Mouse (Mus musculus) midbrain, embryonic 13.5 days (tissue): ENCODE measurements around the gene Tbc1d22a. TPM values are rescaled to one million over a fixed set of nuclear protein-coding genes. Genes with fewer than 3 reads are reported as not detected.

Experiments
- ATAC-seq: fragments of 200-750 bp; cut with Nextera tagmentation; 2 replicates; pipeline ENCODE4 v1.8.0; 2017; ENCODE audit warnings: mild to moderate bottlenecking, moderate TSS enrichment, moderate library complexity
- H3K27ac ChIP-seq: fragments of 300-500 bp; sonication (generic); 2 replicates; pipeline ENCODE4 v1.5.1; 2015; ENCODE audit warnings: inconsistent platforms, mild to moderate bottlenecking, moderate library complexity
- H3K27me3 ChIP-seq: fragments of 300-500 bp; sonication (generic); 2 replicates; pipeline ENCODE4 v1.6.1; 2015; ENCODE audit warnings: mild to moderate bottlenecking, inconsistent platforms
- H3K36me3 ChIP-seq: fragments of 300-500 bp; sonication (generic); 2 replicates; pipeline ENCODE4 v1.6.1; 2015; ENCODE audit warnings: mild to moderate bottlenecking, inconsistent platforms
- H3K4me1 ChIP-seq: fragments of 300-500 bp; sonication (generic); replicated peaks from 2 replicates; pipeline ENCODE4 v1.6.1; 2015; ENCODE audit warnings: inconsistent platforms
- H3K4me2 ChIP-seq: fragments of 300-500 bp; sonication (generic); replicated peaks from 2 replicates; pipeline ENCODE4 v1.6.1; 2015; ENCODE audit warnings: moderate library complexity, mild to moderate bottlenecking, inconsistent platforms
- H3K4me3 ChIP-seq: fragments of 300-500 bp; sonication (generic); replicated peaks from 2 replicates; pipeline ENCODE4 v1.5.1; 2015; ENCODE audit warnings: mild to moderate bottlenecking, inconsistent platforms
- H3K9ac ChIP-seq: fragments of 300-500 bp; sonication (generic); replicated peaks from 2 replicates; pipeline ENCODE4 v1.6.1; 2015; ENCODE audit warnings: mild to moderate bottlenecking, inconsistent platforms
- H3K9me3 ChIP-seq: fragments of 300-500 bp; sonication (generic); 2 replicates; pipeline ENCODE4 v1.6.1; 2016; ENCODE audit warnings: mild to moderate bottlenecking, inconsistent platforms
- WGBS: fragments of 180-500 bp; shearing (Covaris S2); methylation state at CpG from one replicate; pipeline ENCODE4 v1.1.7; 2015; 5-methylcytosine and 5-hydroxymethylcytosine counted together
- polyA plus RNA-seq: library from polyadenylated mRNA; unstranded; fragments of >200 nt; fragmentation: Nextera tagmentation; extraction: Ambion mirVana; gene quantifications from 2 replicates; pipeline ENCODE4 v1.2.1, GENCODE M21; 2015

Gene Tbc1d22a
- polyA plus RNA-seq, 1 experiment from 2014 or later = 13.4 TPM

GRCm38 (mm10) chr15:86471136-86471535 lies 256.9 kb downstream of the Tbc1d22a start:
- no peak overlapping the region for H3K27ac ChIP-seq
- H3K9me3 ChIP-seq = peaks cover 12% of the 10 kb centered on the region
- no peak for ATAC-seq
- peaks cover 18% of the 10 kb centered on the region for H3K4me1 ChIP-seq
- WGBS = 67% methylated on average over 7 of the region's 7 CpGs
- no peaks in the 10 kb centered on the region for H3K27me3 ChIP-seq
- H3K4me2 ChIP-seq = no peak overlapping the region
- no peak overlapping the region for H3K9ac ChIP-seq
- no peaks in the 10 kb centered on the region for H3K36me3 ChIP-seq
- H3K4me3 ChIP-seq = no peak overlapping the region

- H3K36me3 ChIP-seq = no peaks in the 10 kb centered on the region
- H3K4me3 ChIP-seq = no peak overlapping the region
- peaks cover 41% of the 10 kb centered on the region for H3K4me1 ChIP-seq
- peaks cover 12% of the 10 kb centered on the region for H3K9me3 ChIP-seq
- ATAC-seq = no peak
- no peak overlapping the region for H3K27ac ChIP-seq
- 80% methylated on average over 11 of the region's 11 CpGs for WGBS
- no peak overlapping the region for H3K9ac ChIP-seq
- no peak overlapping the region for H3K4me2 ChIP-seq
- H3K27me3 ChIP-seq = no peaks in the 10 kb centered on the region
Measured at GRCm38 (mm10) chr15:86473473-86473872, 259.2 kb downstream of the Tbc1d22a start.

- H3K4me2 ChIP-seq = no peak overlapping the region
- H3K4me1 ChIP-seq = peaks cover 55% of the 10 kb centered on the region
- H3K9ac ChIP-seq = no peak overlapping the region
- no peaks in the 10 kb centered on the region for H3K36me3 ChIP-seq
- H3K4me3 ChIP-seq = no peak overlapping the region
- 0 out of 2 replicates have a peak, but pooled peaks cover 2% of the 10 kb centered on the region for H3K9me3 ChIP-seq
- no peak for ATAC-seq
- H3K27me3 ChIP-seq = no peaks in the 10 kb centered on the region
- no peak overlapping the region for H3K27ac ChIP-seq
- WGBS = 50% methylated on average over 5 of the region's 5 CpGs
Measured at GRCm38 (mm10) chr15:86474951-86475350, 260.7 kb downstream of the Tbc1d22a start.

- Histone ChIP-seq H3K9me3 (no peaks in the 10 kb centered on the region), H3K4me1 (peaks cover 55% of the 10 kb centered on the region), H3K4me3 (no peak overlapping the region), H3K36me3 (no peaks in the 10 kb centered on the region), H3K27ac (no peak overlapping the region), H3K9ac (no peak overlapping the region), H3K27me3 (no peaks in the 10 kb centered on the region), H3K4me2 (no peak overlapping the region)
- ATAC-seq = no peak
- WGBS = 65% methylated on average over 6 of the region's 6 CpGs
Measured at GRCm38 (mm10) chr15:86476483-86476882, 262.2 kb downstream of the Tbc1d22a start.

- Histone ChIP-seq H3K4me1 (peaks cover 54% of the 10 kb centered on the region), H3K27ac (no peak overlapping the region)
- ATAC-seq = no peak
Measured at GRCm38 (mm10) chr15:86477032-86477431, 262.8 kb downstream of the Tbc1d22a start.

GRCm38 (mm10) chr15:86477471-86477992 lies 263.3 kb downstream of the Tbc1d22a start:
- ATAC-seq = no peak
- H3K4me3 ChIP-seq = no peak overlapping the region
- no peaks in the 10 kb centered on the region for H3K36me3 ChIP-seq
- no peak overlapping the region for H3K9ac ChIP-seq
- no peak overlapping the region for H3K4me2 ChIP-seq
- H3K4me1 ChIP-seq = peaks cover 49% of the 10 kb centered on the region
- no peaks in the 10 kb centered on the region for H3K9me3 ChIP-seq
- H3K27ac ChIP-seq = 0 out of 2 replicates have a peak overlapping the region, but pooled peaks have one; percentile 27
- no peaks in the 10 kb centered on the region for H3K27me3 ChIP-seq

More at GRCm38 (mm10) chr15:86477032-86477431, 262.8 kb downstream of the Tbc1d22a start:
- no peaks in the 10 kb centered on the region for H3K36me3 ChIP-seq
- H3K4me2 ChIP-seq = no peak overlapping the region
- H3K27me3 ChIP-seq = no peaks in the 10 kb centered on the region
- no peak overlapping the region for H3K4me3 ChIP-seq
- WGBS = 61% methylated on average over 6 of the region's 6 CpGs
- H3K9me3 ChIP-seq = no peaks in the 10 kb centered on the region
- no peak overlapping the region for H3K9ac ChIP-seq

- no peaks in the 10 kb centered on the region for H3K27me3 ChIP-seq
- no peaks in the 10 kb centered on the region for H3K36me3 ChIP-seq
- peak; percentile 61 for ATAC-seq
- no peaks in the 10 kb centered on the region for H3K9me3 ChIP-seq
- H3K4me2 ChIP-seq = no peak overlapping the region
- 50% methylated on average over 13 of the region's 13 CpGs for WGBS
- peaks cover 48% of the 10 kb centered on the region for H3K4me1 ChIP-seq
- H3K4me3 ChIP-seq = no peak overlapping the region
- no peak overlapping the region for H3K9ac ChIP-seq
- peak overlapping the region; percentile 27 for H3K27ac ChIP-seq
Measured at GRCm38 (mm10) chr15:86478685-86479502, 264.6 kb downstream of the Tbc1d22a start.

GRCm38 (mm10) chr15:86482362-86482761 lies 268.1 kb downstream of the Tbc1d22a start:
- Histone ChIP-seq H3K9me3 (no peaks in the 10 kb centered on the region), H3K4me3 (no peak overlapping the region), H3K36me3 (no peaks in the 10 kb centered on the region), H3K4me2 (no peak overlapping the region), H3K9ac (no peak overlapping the region), H3K4me1 (peaks cover 41% of the 10 kb centered on the region), H3K27me3 (no peaks in the 10 kb centered on the region), H3K27ac (no peak overlapping the region)
- no peak for ATAC-seq
- WGBS = 77% methylated on average over 5 of the region's 5 CpGs

- Histone ChIP-seq H3K9me3 (no peaks in the 10 kb centered on the region), H3K27ac (no peak overlapping the region), H3K4me2 (no peak overlapping the region), H3K27me3 (no peaks in the 10 kb centered on the region), H3K4me1 (peaks cover 28% of the 10 kb centered on the region), H3K4me3 (no peak overlapping the region), H3K36me3 (no peaks in the 10 kb centered on the region), H3K9ac (no peak overlapping the region)
- ATAC-seq = no peak
- WGBS = 89% methylated on average over 6 of the region's 6 CpGs
Measured at GRCm38 (mm10) chr15:86485815-86486214, 271.6 kb downstream of the Tbc1d22a start.

- no peak overlapping the region for H3K4me3 ChIP-seq
- H3K9me3 ChIP-seq = no peaks in the 10 kb centered on the region
- H3K4me2 ChIP-seq = no peak overlapping the region
- H3K4me1 ChIP-seq = peaks cover 28% of the 10 kb centered on the region
- no peaks in the 10 kb centered on the region for H3K27me3 ChIP-seq
- no peak for ATAC-seq
- WGBS = 51% methylated on average over 5 of the region's 5 CpGs
- H3K27ac ChIP-seq = no peak overlapping the region
- no peaks in the 10 kb centered on the region for H3K36me3 ChIP-seq
- no peak overlapping the region for H3K9ac ChIP-seq
Measured at GRCm38 (mm10) chr15:86487359-86487758, 273.1 kb downstream of the Tbc1d22a start.

- no peaks in the 10 kb centered on the region for H3K36me3 ChIP-seq
- peaks cover 20% of the 10 kb centered on the region for H3K4me1 ChIP-seq
- H3K27ac ChIP-seq = no peak overlapping the region
- no peaks in the 10 kb centered on the region for H3K9me3 ChIP-seq
- no peaks in the 10 kb centered on the region for H3K27me3 ChIP-seq
- H3K9ac ChIP-seq = no peak overlapping the region
- no peak overlapping the region for H3K4me2 ChIP-seq
- WGBS = 89% methylated on average over 12 of the region's 12 CpGs
- no peak for ATAC-seq
- no peak overlapping the region for H3K4me3 ChIP-seq
Measured at GRCm38 (mm10) chr15:86491434-86492099, 277.3 kb downstream of the Tbc1d22a start.

- Histone ChIP-seq H3K36me3 (no peaks in the 10 kb centered on the region), H3K4me2 (no peak overlapping the region), H3K9ac (no peak overlapping the region), H3K9me3 (no peaks in the 10 kb centered on the region), H3K27ac (no peak overlapping the region), H3K4me3 (no peak overlapping the region), H3K4me1 (peaks cover 9% of the 10 kb centered on the region), H3K27me3 (no peaks in the 10 kb centered on the region)
- 66% methylated on average over 5 of the region's 5 CpGs for WGBS
- no peak for ATAC-seq
Measured at GRCm38 (mm10) chr15:86492636-86493035, 278.4 kb downstream of the Tbc1d22a start.
